Mouse (Mus musculus) heart, embryonic 16.5 days (tissue): Measurements from ENCODE around the gene Frmd8. TPM values are rescaled to one million over a fixed set of nuclear protein-coding genes. Genes with fewer than 3 reads are reported as not detected.

ENCODE experiments used
- ATAC-seq: fragments of 200-750 bp; cut with Nextera tagmentation; replicated peaks from 2 replicates; pipeline ENCODE4 v1.8.0; 2017; ENCODE audit warnings: moderate number of reproducible peaks; ENCODE audit not compliant: insufficient read depth, low FRiP score; ENCODE audit errors: extremely low read depth
- H3K27ac ChIP-seq: fragments of 300-500 bp; sonication (generic); 2 replicates; pipeline ENCODE4 v1.5.1; 2014; ENCODE audit warnings: mild to moderate bottlenecking, low read length, control low read depth, moderate library complexity
- H3K27me3 ChIP-seq: fragments of 300-500 bp; sonication (generic); 2 replicates; pipeline ENCODE4 v1.6.1; 2014; ENCODE audit warnings: low read length, mixed read lengths; ENCODE audit not compliant: control insufficient read depth, insufficient read depth
- H3K36me3 ChIP-seq: fragments of 300-500 bp; sonication (generic); 2 replicates; pipeline ENCODE4 v1.6.1; 2014; ENCODE audit not compliant: control insufficient read depth, insufficient read depth
- H3K4me1 ChIP-seq: fragments of 300-500 bp; sonication (generic); 2 replicates; pipeline ENCODE4 v1.6.1; 2014; ENCODE audit warnings: low read length, mixed read lengths; ENCODE audit not compliant: control insufficient read depth, insufficient read depth
- H3K4me2 ChIP-seq: fragments of 300-500 bp; sonication (generic); 2 replicates; pipeline ENCODE4 v1.6.1; 2014; ENCODE audit warnings: low read depth, mild to moderate bottlenecking, control low read depth, low read length
- H3K4me3 ChIP-seq: fragments of 300-500 bp; sonication (generic); 2 replicates; pipeline ENCODE4 v1.5.1; 2014; ENCODE audit warnings: mild to moderate bottlenecking, control low read depth, low read length
- H3K9ac ChIP-seq: fragments of 300-500 bp; sonication (generic); 2 replicates; pipeline ENCODE4 v1.6.1; 2014; ENCODE audit warnings: low read length, control low read depth
- H3K9me3 ChIP-seq: fragments of 300-500 bp; sonication (generic); replicated peaks from 2 replicates; pipeline ENCODE4 v1.6.1; 2016; ENCODE audit warnings: low read length; ENCODE audit not compliant: control insufficient read depth
- WGBS: fragments of 180-500 bp; shearing (Covaris S2); extraction: QIAGEN DNeasy Blood & Tissue Kit; methylation state at CpG from one replicate; pipeline ENCODE4 v1.1.7; 2014; 5-methylcytosine and 5-hydroxymethylcytosine counted together
- polyA plus RNA-seq: library from polyadenylated mRNA; unstranded; fragments of >200 nt; fragmentation: Nextera tagmentation; extraction: Ambion mirVana; gene quantifications from 2 replicates; pipeline ENCODE4 v1.2.1, GENCODE M21; 2015

Gene Frmd8
- polyA plus RNA-seq, 1 experiment from 2014 or later = 33.6 TPM

DNA sequence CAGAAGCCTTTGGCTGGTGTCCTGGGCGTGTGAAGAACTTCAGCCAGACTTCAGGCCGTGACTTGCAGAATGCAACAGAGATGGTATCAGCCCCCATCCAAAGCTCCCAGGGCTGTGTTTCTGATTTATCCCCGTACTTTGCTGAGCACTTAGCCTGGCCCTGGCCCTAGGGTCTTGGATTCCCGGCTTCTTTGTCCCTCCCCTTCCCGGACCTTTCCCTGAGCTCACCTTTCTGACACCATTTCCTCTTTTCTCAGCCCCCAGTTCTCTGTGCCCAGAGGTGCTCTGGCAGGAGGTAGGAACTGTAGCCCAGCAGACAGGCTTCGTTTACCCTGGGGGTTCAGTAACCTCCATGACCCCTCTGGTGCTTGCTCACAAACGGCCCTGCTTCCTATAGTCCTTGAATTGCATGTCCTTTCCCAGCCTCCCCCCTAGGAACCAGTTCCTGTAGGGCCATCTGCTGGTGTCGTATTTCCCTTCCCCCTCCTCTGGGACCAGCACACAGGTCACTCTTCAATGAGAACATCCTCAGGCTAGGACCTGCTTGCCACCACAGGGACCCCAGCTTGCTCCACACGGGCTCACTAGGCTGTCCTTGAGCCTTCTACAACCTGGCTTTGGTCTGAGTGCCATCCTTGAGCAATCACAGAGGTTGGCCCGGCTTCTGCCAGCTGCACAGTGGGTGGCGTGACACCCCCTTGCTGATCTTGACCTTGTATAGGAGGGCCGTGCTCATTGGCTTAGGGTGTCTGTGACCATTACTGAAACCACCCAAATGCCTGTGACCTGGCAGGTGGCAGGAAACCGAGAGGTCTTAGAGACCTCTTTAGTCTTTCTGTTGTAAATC, 26.0 kb downstream of the Frmd8 start:
- no peak for ATAC-seq
- Histone ChIP-seq H3K27ac (peak overlapping the region; percentile 100), H3K27me3 (no peaks in the 10 kb centered on the region), H3K4me3 (peak overlapping the region; percentile 18), H3K9ac (peak overlapping the region; percentile 77), H3K36me3 (peaks cover 2% of the 10 kb centered on the region; the same call in 1 of the 2 replicates), H3K9me3 (no peaks in the 10 kb centered on the region), H3K4me2 (peak overlapping the region; percentile 78), H3K4me1 (peaks cover 71% of the 10 kb centered on the region)
- WGBS = 32% methylated on average over 13 of the region's 13 CpGs

GRCm38 (mm10) chr19:5848032-5848825, 26.8 kb downstream of the Frmd8 start:
- Histone ChIP-seq H3K4me2 (peak overlapping the region; percentile 78), H3K4me1 (peaks cover 77% of the 10 kb centered on the region), H3K4me3 (peak overlapping the region; percentile 18), H3K27me3 (no peaks in the 10 kb centered on the region), H3K9me3 (no peaks in the 10 kb centered on the region), H3K36me3 (peaks cover 2% of the 10 kb centered on the region; the same call in 1 of the 2 replicates), H3K9ac (peak overlapping the region; percentile 77), H3K27ac (peak overlapping the region; percentile 100)
- WGBS = 25% methylated on average over 14 of the region's 14 CpGs
- ATAC-seq = no peak

DNA sequence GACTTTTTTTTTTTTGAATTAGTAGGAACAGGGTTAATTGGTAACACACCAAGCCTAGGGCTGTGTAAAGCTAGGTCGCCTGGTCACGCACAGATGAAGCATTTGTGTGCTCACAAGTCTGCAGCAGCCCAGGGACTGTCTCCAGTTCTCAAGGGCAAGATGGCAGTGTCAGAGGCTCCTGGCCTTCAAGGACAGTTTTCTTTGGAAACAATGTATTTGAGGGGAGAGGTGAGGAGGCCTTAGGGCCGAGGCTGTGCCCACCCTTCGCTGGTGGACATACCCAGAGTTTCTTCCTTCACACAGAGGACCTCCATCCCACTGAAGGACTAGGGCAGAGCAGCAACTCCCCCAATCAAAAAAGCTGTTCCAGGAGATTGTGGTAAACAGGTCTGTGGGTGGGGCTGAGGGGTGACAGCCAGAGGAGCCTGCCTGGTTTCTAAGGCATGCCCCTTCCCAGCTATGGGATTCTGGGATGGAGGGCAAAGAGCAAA, 27.7 kb downstream of the Frmd8 start:
- Histone ChIP-seq H3K4me1 (peaks cover 79% of the 10 kb centered on the region), H3K27ac (peak overlapping the region; percentile 100), H3K4me2 (peak overlapping the region; percentile 78), H3K36me3 (no peaks in the 10 kb centered on the region), H3K4me3 (peak overlapping the region; percentile 48), H3K27me3 (no peaks in the 10 kb centered on the region), H3K9ac (peak overlapping the region; percentile 77), H3K9me3 (no peaks in the 10 kb centered on the region)
- no peak for ATAC-seq
- WGBS = 50% methylated on average over 4 of the region's 4 CpGs

- ATAC-seq = peak; percentile 71
- peak overlapping the region; percentile 48 for H3K4me3 ChIP-seq
- peak overlapping the region; percentile 77 for H3K9ac ChIP-seq
- no peaks in the 10 kb centered on the region for H3K9me3 ChIP-seq
- H3K27me3 ChIP-seq = no peaks in the 10 kb centered on the region
- WGBS = 3% methylated on average over 16 of the region's 16 CpGs
- no peaks in the 10 kb centered on the region for H3K36me3 ChIP-seq
- H3K27ac ChIP-seq = peak overlapping the region; percentile 100
- peak overlapping the region; percentile 78 for H3K4me2 ChIP-seq
- H3K4me1 ChIP-seq = peaks cover 78% of the 10 kb centered on the region
These were observed 28.3 kb downstream of the Frmd8 start for GRCm38 (mm10) chr19:5846557-5847305.

- Histone ChIP-seq H3K27ac (peak overlapping the region; percentile 100), H3K4me2 (peak overlapping the region; percentile 78), H3K9ac (peak overlapping the region; percentile 77), H3K36me3 (no peaks in the 10 kb centered on the region), H3K9me3 (no peaks in the 10 kb centered on the region), H3K4me3 (peak overlapping the region; percentile 48), H3K27me3 (no peaks in the 10 kb centered on the region), H3K4me1 (peaks cover 77% of the 10 kb centered on the region)
- peak; percentile 15; the same call in 1 of the 2 replicates for ATAC-seq
- WGBS = 2% methylated on average over 7 of the region's 7 CpGs
These were observed 28.9 kb downstream of the Frmd8 start for GRCm38 (mm10) chr19:5846154-5846553.

DNA sequence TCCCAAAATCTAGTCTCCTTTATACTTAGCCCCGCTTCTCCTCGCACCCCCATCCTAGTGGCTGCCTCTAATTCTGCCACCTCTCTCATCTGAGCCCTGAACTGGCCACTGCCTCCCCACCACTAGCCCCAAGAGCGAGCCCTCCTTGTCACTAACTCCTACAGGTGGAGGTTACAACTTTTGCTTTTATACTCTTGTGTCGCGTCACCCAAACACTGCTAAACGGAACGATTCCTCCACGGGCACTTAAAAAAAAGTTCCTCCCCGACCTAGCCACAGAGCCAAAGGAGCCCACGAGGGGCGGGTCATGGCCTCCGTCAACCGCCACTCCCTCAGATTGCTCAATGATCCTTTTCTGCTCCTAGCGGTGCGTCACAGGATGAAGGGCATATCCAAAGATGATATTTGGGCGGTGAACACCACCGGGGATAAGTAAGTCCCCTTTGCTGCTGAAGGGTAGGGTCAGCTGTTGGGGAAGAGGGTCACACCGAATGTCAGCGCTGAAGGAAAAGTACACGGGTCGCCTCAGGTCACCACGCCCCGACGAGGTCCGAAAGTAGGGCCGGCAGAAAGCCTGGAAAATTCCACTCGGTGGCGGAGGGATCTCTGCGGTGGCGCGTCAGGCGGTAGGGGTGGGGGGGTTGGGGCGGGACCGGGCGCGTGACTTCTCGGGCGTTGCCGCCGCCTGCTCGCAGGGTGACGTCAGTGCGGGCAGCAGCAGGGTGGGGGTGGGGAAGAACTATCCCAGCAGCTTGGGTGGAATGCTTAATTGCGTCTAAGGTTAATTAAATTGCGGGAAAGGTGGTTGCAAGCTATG, 29.5 kb downstream of the Frmd8 start:
- H3K36me3 ChIP-seq = no peaks in the 10 kb centered on the region
- H3K9ac ChIP-seq = peak overlapping the region; percentile 77
- H3K4me2 ChIP-seq = peak overlapping the region; percentile 78
- no peaks in the 10 kb centered on the region for H3K27me3 ChIP-seq
- H3K4me1 ChIP-seq = peaks cover 81% of the 10 kb centered on the region
- H3K27ac ChIP-seq = peak overlapping the region; percentile 100
- WGBS = 4% methylated on average over 45 of the region's 45 CpGs
- no peaks in the 10 kb centered on the region for H3K9me3 ChIP-seq
- peak; percentile 64 for ATAC-seq
- peak overlapping the region; percentile 49 for H3K4me3 ChIP-seq

DNA sequence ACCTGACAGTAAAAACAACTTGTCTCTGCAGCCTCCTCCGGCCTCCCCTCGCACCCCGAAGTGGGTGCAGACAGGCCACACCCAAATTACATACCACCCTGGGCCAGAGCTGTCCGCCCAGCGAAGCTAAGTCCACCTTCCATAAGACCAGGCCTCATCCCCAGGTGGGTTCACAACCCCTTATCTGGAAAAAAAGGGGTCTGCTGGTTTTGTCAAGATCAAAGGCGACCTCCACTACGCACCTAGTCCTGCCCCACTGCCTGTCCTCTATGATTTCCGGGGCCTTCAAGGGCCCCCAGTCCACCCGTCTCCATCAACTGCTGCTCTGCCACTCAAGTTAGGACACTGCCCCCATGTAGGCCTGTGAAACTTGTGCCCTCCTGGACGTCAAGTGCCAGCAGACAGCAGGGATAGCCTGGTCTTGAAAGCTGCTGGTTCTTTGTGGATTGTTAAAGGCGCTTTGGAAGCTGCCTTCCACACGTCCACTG, 30.2 kb downstream of the Frmd8 start:
- Histone ChIP-seq H3K9me3 (no peaks in the 10 kb centered on the region), H3K27me3 (no peaks in the 10 kb centered on the region)
- no peak for ATAC-seq

More for the DNA sequence above, 30.2 kb downstream of the Frmd8 start:
- peak overlapping the region; percentile 76 for H3K9ac ChIP-seq
- peaks cover 82% of the 10 kb centered on the region for H3K4me1 ChIP-seq
- H3K36me3 ChIP-seq = no peaks in the 10 kb centered on the region
- peak overlapping the region; percentile 71 for H3K4me2 ChIP-seq
- 50% methylated on average over 12 of the region's 12 CpGs for WGBS
- H3K4me3 ChIP-seq = peak overlapping the region; percentile 49
- peak overlapping the region; percentile 100 for H3K27ac ChIP-seq
